Mouse (Mus musculus): ENCODE data around the gene Trpm3.

DNA sequence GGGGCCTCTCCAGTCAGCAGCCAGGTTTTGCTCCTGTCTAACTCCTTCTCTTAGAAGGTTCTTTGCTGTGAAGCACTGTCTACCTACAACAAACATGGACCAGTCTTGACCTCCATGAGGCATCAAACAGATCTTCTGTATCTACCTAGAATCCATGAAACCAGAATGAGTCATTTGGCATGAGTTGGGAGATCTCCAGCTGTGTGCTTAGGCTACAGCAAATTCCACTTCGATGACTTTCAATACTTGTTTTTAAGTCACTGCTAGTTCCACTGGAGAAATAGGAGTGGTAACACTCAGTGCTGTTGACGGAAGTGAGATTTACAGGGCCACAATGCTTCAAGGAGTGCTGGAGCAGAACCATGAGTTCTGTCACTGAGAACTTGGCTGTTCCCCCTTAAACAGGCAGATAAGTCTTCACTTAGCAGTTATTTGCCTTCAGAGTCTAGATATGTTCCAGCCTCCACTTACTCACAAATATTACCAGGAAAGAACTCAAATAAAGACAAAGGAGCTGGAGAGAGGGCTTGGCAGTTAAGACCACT is 689.4 kb downstream of the Trpm3 start:
- no peak for TF ChIP-seq POLR2A (IDR thresholded peaks at IDR 0.05; ENCODE audit: borderline replicate concordance, insufficient read depth, low read length)
- no peak for TF ChIP-seq CTCF (IDR thresholded peaks at IDR 0.05; ENCODE audit: borderline replicate concordance, insufficient read depth, low read depth, low read length)

All from cerebellum, adult 2 months (tissue).